Mouse (Mus musculus) CH12.LX (cell line): ENCODE data around the gene Adamts6. TPM values are rescaled to one million over a fixed set of nuclear protein-coding genes. Genes with fewer than 3 reads are reported as not detected.

Experiments used
- DNase-seq: peaks from one replicate; pipeline ENCODE4 v3.0.0-alpha.2; 2013; ENCODE audit errors: extremely low read depth
- H3K27ac ChIP-seq: 2 replicates; pipeline ENCODE4 v1.5.1; 2012; ENCODE audit warnings: low read depth, mild to moderate bottlenecking, control low read depth, moderate library complexity; ENCODE audit not compliant: insufficient read depth
- H3K27me3 ChIP-seq: replicated peaks from 2 replicates; pipeline ENCODE3; 2012; ENCODE audit warnings: inconsistent platforms
- H3K36me3 ChIP-seq, 2 experiments: replicated peaks in 1 of 2; 2 replicates each; pipeline versions ENCODE3 to v1.6.1; 2012; ENCODE audit warnings: inconsistent platforms in 1 of 2, low read length in 1 of 2, mild to moderate bottlenecking in 1 of 2, mixed read lengths in 1 of 2, moderate library complexity in 1 of 2; ENCODE audit not compliant: control insufficient read depth in 1 of 2, insufficient read depth in 1 of 2
- H3K4me1 ChIP-seq, 2 experiments: 2 replicates each; pipeline ENCODE4 v1.6.1; 2012; ENCODE audit warnings: inconsistent platforms in 1 of 2, moderate library complexity in 1 of 2; ENCODE audit not compliant: insufficient read depth in 2 of 2, control insufficient read depth in 1 of 2
- H3K4me2 ChIP-seq: 2 replicates; pipeline ENCODE4 v1.6.1; 2012; ENCODE audit warnings: low read depth, mild to moderate bottlenecking, control low read depth; ENCODE audit not compliant: poor library complexity, insufficient read depth, severe bottlenecking
- H3K4me3 ChIP-seq, 3 experiments: fragments of 150-350 bp in 1 of 3; sonication (generic) in 1 of 3; replicated peaks in 1 of 3; 2 replicates each; pipeline versions ENCODE3 to v1.5.1; 2011 to 2012; ENCODE audit warnings: low read depth in 2 of 3, low read length in 2 of 3, mild to moderate bottlenecking in 2 of 3, moderate library complexity in 2 of 3, control low read depth in 1 of 3, improper control_type of control experiment in 1 of 3, inconsistent platforms in 1 of 3, mixed read lengths in 1 of 3; ENCODE audit not compliant: poor library complexity in 1 of 3
- H3K79me2 ChIP-seq: replicated peaks from 2 replicates; pipeline ENCODE4 v1.6.1; 2012; ENCODE audit warnings: mild to moderate bottlenecking, moderate library complexity; ENCODE audit not compliant: control insufficient read depth, poor library complexity, insufficient read depth, severe bottlenecking; ENCODE audit errors: extremely low read depth
- H3K9ac ChIP-seq: 2 replicates; pipeline ENCODE4 v1.6.1; 2012; ENCODE audit warnings: low read depth, mild to moderate bottlenecking, control low read depth, moderate library complexity; ENCODE audit not compliant: insufficient read depth
- H3K9me3 ChIP-seq: replicated peaks from 2 replicates; pipeline ENCODE3; 2012; ENCODE audit warnings: low read length, inconsistent platforms, mixed read lengths
- BHLHE40 ChIP-seq: IDR thresholded peaks from 2 replicates; pipeline ENCODE4 v1.6.1; 2011; ENCODE audit warnings: mild to moderate bottlenecking, low read depth, low read length, improper control_type of control experiment
- CTCF ChIP-seq, 2 experiments: IDR thresholded peaks in 1 of 2; conservative IDR thresholded peaks in 1 of 2; 2 replicates each; pipeline ENCODE4 v1.5.1; 2011 to 2012; ENCODE audit warnings: low read depth in 2 of 2, low read length in 2 of 2, improper control_type of control experiment in 1 of 2, inconsistent platforms in 1 of 2, mild to moderate bottlenecking in 1 of 2, moderate library complexity in 1 of 2
- EP300 ChIP-seq: IDR thresholded peaks from 2 replicates; pipeline ENCODE4 v1.6.1; 2011; ENCODE audit warnings: low read length, improper control_type of control experiment
- JUND ChIP-seq: conservative IDR thresholded peaks from 2 replicates; pipeline ENCODE4 v1.6.1; 2011; ENCODE audit warnings: low read depth, low read length, improper control_type of control experiment
- KAT2A ChIP-seq: IDR thresholded peaks from 2 replicates; pipeline ENCODE4 v1.6.1; 2012; ENCODE audit warnings: low read length, improper control_type of control experiment, inconsistent platforms; ENCODE audit not compliant: insufficient replicate concordance
- MAFK ChIP-seq: IDR thresholded peaks from 2 replicates; pipeline ENCODE4 v1.6.1; 2011; ENCODE audit warnings: low read length, improper control_type of control experiment; ENCODE audit not compliant: insufficient replicate concordance
- MEF2A ChIP-seq: IDR thresholded peaks from 2 replicates; pipeline ENCODE4 v1.6.1; 2014; ENCODE audit warnings: low read depth, mild to moderate bottlenecking, inconsistent platforms, low read length, improper control_type of control experiment, borderline replicate concordance
- MXI1 ChIP-seq: IDR thresholded peaks from 2 replicates; pipeline ENCODE4 v1.6.1; 2011; ENCODE audit warnings: mild to moderate bottlenecking, low read depth, low read length, improper control_type of control experiment
- MYC ChIP-seq: IDR thresholded peaks from 2 replicates; pipeline ENCODE4 v1.6.1; 2011; ENCODE audit warnings: low read depth, mild to moderate bottlenecking, improper control_type of control experiment, low read length
- NELFE ChIP-seq: IDR thresholded peaks from 2 replicates; pipeline ENCODE4 v1.6.1; 2011; ENCODE audit warnings: low read depth, low read length, improper control_type of control experiment
- NRF1 ChIP-seq: IDR thresholded peaks from 2 replicates; pipeline ENCODE4 v1.6.1; 2014; ENCODE audit warnings: low read depth, mild to moderate bottlenecking, inconsistent platforms, low read length, improper control_type of control experiment, moderate library complexity
- POLR2AphosphoS2 ChIP-seq: IDR thresholded peaks from 2 replicates; pipeline ENCODE4 v1.6.1; 2011; ENCODE audit warnings: low read depth, low read length, improper control_type of control experiment
- RAD21 ChIP-seq: IDR thresholded peaks from 2 replicates; pipeline ENCODE4 v1.6.1; 2011; ENCODE audit warnings: low read depth, mild to moderate bottlenecking, low read length, improper control_type of control experiment, moderate library complexity
- SIN3A ChIP-seq: IDR thresholded peaks from 2 replicates; pipeline ENCODE4 v1.6.1; 2012; ENCODE audit warnings: low read length, improper control_type of control experiment, inconsistent platforms
- SMC3 ChIP-seq: IDR thresholded peaks from 2 replicates; pipeline ENCODE4 v1.6.1; 2011; ENCODE audit warnings: low read depth, low read length, improper control_type of control experiment
- TCF12 ChIP-seq: IDR thresholded peaks from 2 replicates; pipeline ENCODE4 v1.6.1; 2014; ENCODE audit warnings: low read depth, mild to moderate bottlenecking, inconsistent platforms, low read length, improper control_type of control experiment
- ZC3H11A ChIP-seq: IDR thresholded peaks from 2 replicates; pipeline ENCODE4 v1.6.1; 2012; ENCODE audit warnings: low read depth, mild to moderate bottlenecking, inconsistent platforms, low read length, improper control_type of control experiment
- ZKSCAN1 ChIP-seq: IDR thresholded peaks from 2 replicates; pipeline ENCODE4 v1.6.1; 2012; ENCODE audit warnings: low read depth, inconsistent platforms, low read length, improper control_type of control experiment, borderline replicate concordance
- ZMIZ1 ChIP-seq: IDR thresholded peaks from 2 replicates; pipeline ENCODE4 v1.6.1; 2012; ENCODE audit warnings: low read depth, mild to moderate bottlenecking, inconsistent platforms, low read length, improper control_type of control experiment
- ZNF384 ChIP-seq: IDR thresholded peaks from 2 replicates; pipeline ENCODE4 v1.6.1; 2012; ENCODE audit warnings: low read depth, low read length, improper control_type of control experiment, inconsistent platforms
- dilution Hi-C: fragments of 300-500 bp; cut with MboI; formaldehyde crosslinking; loops from 2 replicates; pipeline ENCODE4 v1.14.3; 2020; ENCODE audit warnings: low sequenced_read_pairs; ENCODE audit not compliant: extremely low pct_unique_long_range_greater_than_20kb, extremely low pct_ligation_motif_present
- in situ Hi-C: fragments of 300-500 bp; cut with MboI; formaldehyde crosslinking; loops from 3 replicates; pipeline ENCODE4 v1.14.3; 2019; ENCODE audit warnings: low sequenced_read_pairs, low pct_ligation_motif_present, low pct_unique_long_range_greater_than_20kb, mixed read lengths
- polyA plus RNA-seq: library from polyadenylated mRNA; unstranded; fragments of >175 nt; gene quantifications from 2 replicates; pipeline ENCODE4 v1.2.1, GENCODE M21; 2012; ENCODE audit warnings: low read depth; ENCODE audit not compliant: insufficient read length
- total RNA-seq, 2 experiments: library from RNA; depleted of rRNA; stranded (reverse); fragments of 300-350 nt in 1 of 2; fragments of >200 nt in 1 of 2; gene quantifications; 2 replicates each; pipeline ENCODE4 v1.2.3; 2012 to 2014

The Adamts6 gene
- total and polyA plus RNA-seq, 3 experiments = 0.34 to 1.1 (median 0.72) TPM

GRCm38 (mm10) chr13:104447470-104447869 is 159.8 kb downstream of the Adamts6 start:
- DNase-seq = no peak
- H3K27ac ChIP-seq = no peak overlapping the region
- dilution Hi-C loops = no loop called here
- H3K9ac ChIP-seq = no peak overlapping the region
- H3K4me2 ChIP-seq = no peak overlapping the region
- TF ChIP-seq TCF12 (no peak), EP300 (no peak), JUND (no peak), MAFK (no peak), ZNF384 (no peak), RAD21 (no peak), MXI1 (no peak), NRF1 (no peak), MEF2A (no peak), KAT2A (no peak)
- TF ChIP-seq, all 38 proteins: peak for 0
- H3K4me1 ChIP-seq = 0 out of 4 replicates have a peak, but pooled peaks cover 0 to 3% of the 10 kb centered on the region in 2 experiments
- H3K36me3 ChIP-seq = peaks cover 0 to 6% of the 10 kb centered on the region in 2 experiments
- no peaks in the 10 kb centered on the region for H3K9me3 ChIP-seq
- H3K4me3 ChIP-seq = no peak overlapping the region
- in situ Hi-C loops = no loop called here
- H3K27me3 ChIP-seq = no peaks in the 10 kb centered on the region
- no peaks in the 10 kb centered on the region for H3K79me2 ChIP-seq

- H3K27me3 ChIP-seq = no peaks in the 10 kb centered on the region
- dilution Hi-C loops = no loop called here
- no peak overlapping the region for H3K27ac ChIP-seq
- no peak overlapping the region for H3K4me2 ChIP-seq
- H3K9me3 ChIP-seq = no peaks in the 10 kb centered on the region
- no peak for DNase-seq
- TF ChIP-seq MAFK = no peak
- no peak for TF ChIP-seq BHLHE40
- TF ChIP-seq MXI1 = no peak
- TF ChIP-seq JUND = no peak
- no peak for TF ChIP-seq ZC3H11A
- TF ChIP-seq MEF2A = no peak
- TF ChIP-seq NRF1 = no peak
- TF ChIP-seq CTCF (conservative IDR thresholded peaks at IDR 0.05 in 1 of 2, IDR thresholded peaks at IDR 0.05 in 1 of 2; ENCODE audit: low read depth in 2 of 2, low read length in 2 of 2) = no peak
- TF ChIP-seq RAD21 = no peak
- no peak for TF ChIP-seq SMC3
- TF ChIP-seq MYC = no peak
- no peak for TF ChIP-seq TCF12
- TF ChIP-seq POLR2AphosphoS2 = no peak
- no peak for TF ChIP-seq ZKSCAN1
- TF ChIP-seq ZNF384 = no peak
- TF ChIP-seq ZMIZ1 = no peak
- no peak for TF ChIP-seq KAT2A
- no peak for TF ChIP-seq SIN3A
- TF ChIP-seq NELFE = no peak
- in situ Hi-C loops = no loop called here
- H3K36me3 ChIP-seq = peaks cover 0 to 6% of the 10 kb centered on the region in 2 experiments
- no peaks in the 10 kb centered on the region for H3K79me2 ChIP-seq
- no peak overlapping the region for H3K4me3 ChIP-seq
- no peak overlapping the region for H3K9ac ChIP-seq
- 0 out of 4 replicates have a peak, but pooled peaks cover 0 to under 1% of the 10 kb centered on the region in 2 experiments for H3K4me1 ChIP-seq
Observed at GRCm38 (mm10) chr13:104448349-104448748, 160.7 kb downstream of the Adamts6 start.
